Mouse (Mus musculus): Measurements from ENCODE around the gene Slc22a14.

DNA sequence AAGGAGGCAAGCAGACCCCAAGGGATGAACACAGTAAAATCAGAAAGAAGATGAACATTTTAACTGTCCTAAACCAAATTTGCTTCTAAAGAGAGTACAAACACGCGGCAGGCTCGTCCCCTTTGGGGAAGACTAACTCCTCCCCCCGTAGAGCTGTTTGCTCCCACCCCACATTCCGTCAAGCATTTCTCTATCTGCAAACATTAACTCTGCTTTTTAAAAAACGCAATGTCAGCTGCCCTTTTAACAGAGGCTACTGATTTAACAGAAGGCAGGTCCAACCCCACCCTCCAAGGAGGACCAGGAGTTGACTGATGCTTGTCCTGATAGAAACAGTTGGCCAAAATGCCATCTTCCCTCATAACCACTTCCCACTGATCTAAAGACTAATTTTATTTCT, 11.4 kb downstream of the Slc22a14 start:
- TF ChIP-seq CTCF (IDR thresholded peaks at IDR 0.05; ENCODE audit: low read depth, low read length) (no peak), EP300 (IDR thresholded peaks at IDR 0.05; ENCODE audit: insufficient read depth, low read depth, low read length) (no peak)
